Mouse (Mus musculus) hindbrain, embryonic 15.5 days (tissue): Measurements from ENCODE around the gene Epb41l4b. TPM values are rescaled to one million over a fixed set of nuclear protein-coding genes. Genes with fewer than 3 reads are reported as not detected.

ENCODE experiments used
- ATAC-seq: fragments of 200-750 bp; cut with Nextera tagmentation; 2 replicates; pipeline ENCODE4 v1.8.0; 2017; ENCODE audit warnings: low read depth, moderate number of reproducible peaks, moderate TSS enrichment; ENCODE audit not compliant: low FRiP score
- H3K27ac ChIP-seq: fragments of 300-500 bp; sonication (generic); replicated peaks from 2 replicates; pipeline ENCODE4 v1.5.1; 2015; ENCODE audit warnings: mild to moderate bottlenecking, inconsistent platforms
- H3K27me3 ChIP-seq: fragments of 300-500 bp; sonication (generic); 2 replicates; pipeline ENCODE4 v1.6.1; 2015; ENCODE audit warnings: control low read depth, inconsistent platforms
- H3K36me3 ChIP-seq: fragments of 300-500 bp; sonication (generic); 2 replicates; pipeline ENCODE4 v1.6.1; 2015; ENCODE audit warnings: control low read depth, inconsistent platforms
- H3K4me1 ChIP-seq: fragments of 300-500 bp; sonication (generic); replicated peaks from 2 replicates; pipeline ENCODE4 v1.6.1; 2015; ENCODE audit warnings: control low read depth, inconsistent platforms
- H3K4me2 ChIP-seq: fragments of 300-500 bp; sonication (generic); 2 replicates; pipeline ENCODE4 v1.6.1; 2015; ENCODE audit warnings: moderate library complexity, mild to moderate bottlenecking, inconsistent platforms
- H3K4me3 ChIP-seq: fragments of 300-500 bp; sonication (generic); 2 replicates; pipeline ENCODE4 v1.5.1; 2015; ENCODE audit warnings: mild to moderate bottlenecking, inconsistent platforms
- H3K9ac ChIP-seq: fragments of 300-500 bp; sonication (generic); 2 replicates; pipeline ENCODE4 v1.6.1; 2015; ENCODE audit warnings: inconsistent platforms
- H3K9me3 ChIP-seq: fragments of 300-500 bp; sonication (generic); 2 replicates; pipeline ENCODE4 v1.6.1; 2016; ENCODE audit warnings: control low read depth, inconsistent platforms
- WGBS: fragments of 180-500 bp; shearing (Covaris S2); methylation state at CpG from one replicate; pipeline ENCODE4 v1.1.7; 2015; 5-methylcytosine and 5-hydroxymethylcytosine counted together
- polyA plus RNA-seq: library from polyadenylated mRNA; unstranded; fragments of >200 nt; fragmentation: Nextera tagmentation; extraction: Ambion mirVana; gene quantifications from 2 replicates; pipeline ENCODE4 v1.2.1, GENCODE M21; 2015

Epb41l4b gene
- polyA plus RNA-seq, 1 experiment from 2014 or later, result 3.5 TPM

- Histone ChIP-seq H3K9me3 (no peaks in the 10 kb centered on the region), H3K36me3 (no peaks in the 10 kb centered on the region), H3K4me2 (no peak overlapping the region), H3K4me1 (no peaks in the 10 kb centered on the region), H3K27me3 (no peaks in the 10 kb centered on the region), H3K9ac (no peak overlapping the region), H3K4me3 (no peak overlapping the region), H3K27ac (no peak overlapping the region)
- no peak for ATAC-seq
- WGBS, result 27% methylated on average over 5 of the region's 5 CpGs
Measured at GRCm38 (mm10) chr4:57017229-57017628, 126.0 kb downstream of the Epb41l4b start.

GRCm38 (mm10) chr4:57016366-57017171, 126.7 kb downstream of the Epb41l4b start:
- Histone ChIP-seq H3K9ac (no peak overlapping the region), H3K27me3 (no peaks in the 10 kb centered on the region), H3K4me2 (no peak overlapping the region), H3K36me3 (no peaks in the 10 kb centered on the region), H3K27ac (no peak overlapping the region), H3K4me3 (no peak overlapping the region), H3K9me3 (no peaks in the 10 kb centered on the region), H3K4me1 (no peaks in the 10 kb centered on the region)
- WGBS, result 51% methylated on average over 18 of the region's 18 CpGs
- no peak; the same call in 1 of the 2 replicates for ATAC-seq

GRCm38 (mm10) chr4:57015032-57015431, 128.2 kb downstream of the Epb41l4b start:
- Histone ChIP-seq H3K27me3 (no peaks in the 10 kb centered on the region), H3K27ac (no peak overlapping the region), H3K36me3 (no peaks in the 10 kb centered on the region), H3K4me1 (no peaks in the 10 kb centered on the region), H3K4me3 (no peak overlapping the region), H3K9ac (no peak overlapping the region), H3K4me2 (no peak overlapping the region), H3K9me3 (no peaks in the 10 kb centered on the region)
- 81% methylated on average over 5 of the region's 5 CpGs for WGBS
- no peak for ATAC-seq

GRCm38 (mm10) chr4:57011454-57012046, 131.7 kb downstream of the Epb41l4b start:
- Histone ChIP-seq H3K9ac (no peak overlapping the region), H3K4me2 (no peak overlapping the region), H3K9me3 (no peaks in the 10 kb centered on the region), H3K4me1 (no peaks in the 10 kb centered on the region), H3K36me3 (no peaks in the 10 kb centered on the region), H3K27me3 (no peaks in the 10 kb centered on the region), H3K27ac (no peak overlapping the region), H3K4me3 (no peak overlapping the region)
- 74% methylated on average over 8 of the region's 8 CpGs for WGBS
- ATAC-seq, result no peak

GRCm38 (mm10) chr4:57010919-57011318, 132.3 kb downstream of the Epb41l4b start:
- Histone ChIP-seq H3K9me3 (no peaks in the 10 kb centered on the region), H3K4me3 (no peak overlapping the region), H3K4me2 (no peak overlapping the region), H3K9ac (no peak overlapping the region), H3K27ac (no peak overlapping the region), H3K36me3 (no peaks in the 10 kb centered on the region), H3K27me3 (no peaks in the 10 kb centered on the region), H3K4me1 (no peaks in the 10 kb centered on the region)
- no peak for ATAC-seq
- 15% methylated on average over 6 of the region's 6 CpGs for WGBS

- Histone ChIP-seq H3K4me2 (no peak overlapping the region), H3K27me3 (no peaks in the 10 kb centered on the region), H3K4me1 (no peaks in the 10 kb centered on the region), H3K9me3 (no peaks in the 10 kb centered on the region), H3K36me3 (no peaks in the 10 kb centered on the region), H3K27ac (no peak overlapping the region), H3K4me3 (no peak overlapping the region), H3K9ac (no peak overlapping the region)
- WGBS, result 56% methylated on average over 5 of the region's 5 CpGs
- ATAC-seq, result no peak
Measured at GRCm38 (mm10) chr4:57010425-57010824, 132.8 kb downstream of the Epb41l4b start.

- ATAC-seq, result no peak
- Histone ChIP-seq H3K4me2 (no peak overlapping the region), H3K27me3 (no peaks in the 10 kb centered on the region), H3K4me1 (no peaks in the 10 kb centered on the region), H3K4me3 (no peak overlapping the region), H3K9ac (no peak overlapping the region), H3K36me3 (no peaks in the 10 kb centered on the region), H3K27ac (no peak overlapping the region), H3K9me3 (no peaks in the 10 kb centered on the region)
- 84% methylated on average over 9 of the region's 9 CpGs for WGBS
Measured at GRCm38 (mm10) chr4:57007717-57008116, 135.5 kb downstream of the Epb41l4b start.

- Histone ChIP-seq H3K27ac (0 out of 2 replicates have a peak overlapping the region, but pooled peaks have one; percentile 7), H3K4me1 (no peaks in the 10 kb centered on the region), H3K36me3 (no peaks in the 10 kb centered on the region), H3K4me2 (no peak overlapping the region), H3K9me3 (no peaks in the 10 kb centered on the region), H3K27me3 (no peaks in the 10 kb centered on the region), H3K4me3 (no peak overlapping the region), H3K9ac (no peak overlapping the region)
- ATAC-seq, result peak; percentile 78
- WGBS, result 56% methylated on average over 8 of the region's 8 CpGs
Measured at GRCm38 (mm10) chr4:57005011-57005410, 138.2 kb downstream of the Epb41l4b start.

GRCm38 (mm10) chr4:57003886-57004285, 139.4 kb downstream of the Epb41l4b start:
- 77% methylated on average over 8 of the region's 8 CpGs for WGBS
- Histone ChIP-seq H3K9me3 (no peaks in the 10 kb centered on the region), H3K9ac (no peak overlapping the region), H3K27ac (no peak overlapping the region), H3K36me3 (no peaks in the 10 kb centered on the region), H3K4me2 (no peak overlapping the region), H3K4me1 (no peaks in the 10 kb centered on the region), H3K27me3 (no peaks in the 10 kb centered on the region), H3K4me3 (no peak overlapping the region)
- ATAC-seq, result no peak

GRCm38 (mm10) chr4:57002751-57003150, 140.5 kb downstream of the Epb41l4b start:
- H3K27ac ChIP-seq, result 0 out of 2 replicates have a peak overlapping the region, but pooled peaks have one; percentile 21
- no peaks in the 10 kb centered on the region for H3K36me3 ChIP-seq
- 42% methylated on average over 3 of the region's 3 CpGs for WGBS
- H3K9me3 ChIP-seq, result no peaks in the 10 kb centered on the region
- no peaks in the 10 kb centered on the region for H3K27me3 ChIP-seq
- no peak overlapping the region for H3K4me2 ChIP-seq
- H3K4me1 ChIP-seq, result no peaks in the 10 kb centered on the region
- peak; percentile 38; the same call in 1 of the 2 replicates for ATAC-seq
- H3K4me3 ChIP-seq, result no peak overlapping the region
- H3K9ac ChIP-seq, result no peak overlapping the region

GRCm38 (mm10) chr4:57001437-57001836, 141.8 kb downstream of the Epb41l4b start:
- no peak overlapping the region for H3K9ac ChIP-seq
- no peaks in the 10 kb centered on the region for H3K36me3 ChIP-seq
- H3K4me2 ChIP-seq, result no peak overlapping the region
- no peak overlapping the region for H3K27ac ChIP-seq
- no peak for ATAC-seq
- no peaks in the 10 kb centered on the region for H3K9me3 ChIP-seq
- no peak overlapping the region for H3K4me3 ChIP-seq
- H3K4me1 ChIP-seq, result no peaks in the 10 kb centered on the region
- no peaks in the 10 kb centered on the region for H3K27me3 ChIP-seq
- 92% methylated on average over 2 of the region's 2 CpGs for WGBS

GRCm38 (mm10) chr4:56993331-56993730, 149.9 kb downstream of the Epb41l4b start:
- WGBS, result 80% methylated on average over 7 of the region's 7 CpGs
- Histone ChIP-seq H3K27me3 (no peaks in the 10 kb centered on the region), H3K9me3 (no peaks in the 10 kb centered on the region), H3K4me1 (peaks cover 11% of the 10 kb centered on the region), H3K9ac (no peak overlapping the region), H3K36me3 (no peaks in the 10 kb centered on the region), H3K4me2 (no peak overlapping the region), H3K27ac (no peak overlapping the region), H3K4me3 (no peak overlapping the region)
- no peak for ATAC-seq
